Mouse (Mus musculus) kidney, embryonic 14.5 days (tissue): ENCODE measurements around the gene Epn2. TPM values are rescaled to one million over a fixed set of nuclear protein-coding genes. Genes with fewer than 3 reads are reported as not detected.

Experiments
- ATAC-seq: fragments of 200-750 bp; cut with Nextera tagmentation; 2 replicates; pipeline ENCODE4 v1.8.0; 2017; ENCODE audit warnings: moderate number of reproducible peaks, mild to moderate bottlenecking, moderate TSS enrichment, moderate library complexity; ENCODE audit not compliant: low FRiP score, low TSS enrichment
- H3K27ac ChIP-seq: fragments of 300-500 bp; sonication (generic); 2 replicates; pipeline ENCODE4 v1.5.1; 2014; ENCODE audit warnings: low read depth, mild to moderate bottlenecking, low read length, moderate library complexity, mixed read lengths
- H3K27me3 ChIP-seq: fragments of 300-500 bp; sonication (generic); 2 replicates; pipeline ENCODE4 v1.6.1; 2014; ENCODE audit warnings: mild to moderate bottlenecking, low read length; ENCODE audit not compliant: control insufficient read depth, insufficient read depth
- H3K36me3 ChIP-seq: fragments of 300-500 bp; sonication (generic); 2 replicates; pipeline ENCODE4 v1.6.1; 2014; ENCODE audit warnings: low read length, mixed read lengths; ENCODE audit not compliant: control insufficient read depth, insufficient read depth
- H3K4me1 ChIP-seq: fragments of 300-500 bp; sonication (generic); 2 replicates; pipeline ENCODE4 v1.6.1; 2014; ENCODE audit warnings: low read length, mixed read lengths; ENCODE audit not compliant: control insufficient read depth, insufficient read depth
- H3K4me2 ChIP-seq: fragments of 300-500 bp; sonication (generic); replicated peaks from 2 replicates; pipeline ENCODE4 v1.6.1; 2014; ENCODE audit warnings: low read depth, mild to moderate bottlenecking, low read length
- H3K4me3 ChIP-seq: fragments of 300-500 bp; sonication (generic); 2 replicates; pipeline ENCODE4 v1.5.1; 2014; ENCODE audit warnings: mild to moderate bottlenecking, low read length
- H3K9ac ChIP-seq: fragments of 300-500 bp; sonication (generic); 2 replicates; pipeline ENCODE4 v1.6.1; 2014; ENCODE audit warnings: low read depth, mild to moderate bottlenecking, low read length, moderate library complexity
- H3K9me3 ChIP-seq: fragments of 300-500 bp; sonication (generic); 2 replicates; pipeline ENCODE4 v1.6.1; 2016; ENCODE audit warnings: low read length; ENCODE audit not compliant: control insufficient read depth
- WGBS: fragments of 180-500 bp; shearing (Covaris S2); extraction: QIAGEN DNeasy Blood & Tissue Kit; methylation state at CpG from one replicate; pipeline ENCODE4 v1.1.7; 2014; 5-methylcytosine and 5-hydroxymethylcytosine counted together
- polyA plus RNA-seq: library from polyadenylated mRNA; unstranded; fragments of >200 nt; fragmentation: Nextera tagmentation; extraction: Ambion mirVana; gene quantifications from 2 replicates; pipeline ENCODE4 v1.2.1, GENCODE M21; 2014

Gene Epn2
- polyA plus RNA-seq, 1 experiment from 2014 or later: 31.3 TPM

DNA sequence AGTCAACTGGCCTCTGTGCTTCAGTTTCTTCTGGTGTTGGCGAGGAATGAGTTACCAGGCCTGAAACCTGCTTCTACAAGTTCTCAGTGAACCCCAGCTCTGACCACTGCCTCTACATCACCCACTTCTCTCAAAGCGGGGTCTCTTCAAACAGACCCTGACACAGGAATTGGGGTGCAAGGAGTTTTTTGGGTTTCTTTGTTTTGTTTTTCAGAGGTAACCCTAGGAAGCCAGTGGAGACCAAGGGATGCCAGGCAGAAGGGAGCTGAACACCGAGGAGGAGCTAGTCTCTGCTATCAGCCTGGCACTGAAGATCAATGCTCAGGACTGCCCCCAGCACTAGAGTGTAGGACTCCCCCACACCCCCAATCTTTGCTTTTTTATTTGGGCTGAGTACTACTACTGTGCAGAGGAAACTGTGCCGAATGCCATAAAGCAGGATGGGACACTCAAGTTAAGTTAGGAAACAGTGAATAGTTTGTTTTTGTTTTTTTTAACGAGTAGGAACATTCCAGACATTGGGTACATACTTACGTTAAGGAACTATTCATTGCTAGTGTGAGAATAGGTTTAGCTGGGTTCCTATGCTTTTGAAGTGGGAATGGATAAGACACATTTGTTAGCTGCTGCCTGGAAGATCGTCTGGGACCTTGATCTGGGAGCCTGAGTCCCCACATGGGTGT, 37.9 kb upstream of the Epn2 start:
- no peaks in the 10 kb centered on the region; the same call in 1 of the 2 replicates for H3K27me3 ChIP-seq
- H3K4me3 ChIP-seq: no peak overlapping the region
- H3K4me2 ChIP-seq: no peak overlapping the region
- ATAC-seq: no peak
- H3K9me3 ChIP-seq: no peaks in the 10 kb centered on the region
- H3K9ac ChIP-seq: no peak overlapping the region
- peaks cover 9% of the 10 kb centered on the region; the same call in 1 of the 2 replicates for H3K4me1 ChIP-seq
- 79% methylated on average over 7 of the region's 7 CpGs for WGBS
- H3K27ac ChIP-seq: no peak overlapping the region
- H3K36me3 ChIP-seq: no peaks in the 10 kb centered on the region

GRCm38 (mm10) chr11:61616523-61617292, 37.2 kb upstream of the Epn2 start:
- no peak overlapping the region; the same call in 1 of the 2 replicates for H3K4me2 ChIP-seq
- H3K9me3 ChIP-seq: no peaks in the 10 kb centered on the region
- H3K4me1 ChIP-seq: peaks cover 9% of the 10 kb centered on the region; the same call in 1 of the 2 replicates
- WGBS: 82% methylated on average over 9 of the region's 9 CpGs
- no peaks in the 10 kb centered on the region; the same call in 1 of the 2 replicates for H3K27me3 ChIP-seq
- no peak overlapping the region for H3K27ac ChIP-seq
- H3K4me3 ChIP-seq: no peak overlapping the region
- no peak overlapping the region for H3K9ac ChIP-seq
- no peak for ATAC-seq
- no peaks in the 10 kb centered on the region for H3K36me3 ChIP-seq

DNA sequence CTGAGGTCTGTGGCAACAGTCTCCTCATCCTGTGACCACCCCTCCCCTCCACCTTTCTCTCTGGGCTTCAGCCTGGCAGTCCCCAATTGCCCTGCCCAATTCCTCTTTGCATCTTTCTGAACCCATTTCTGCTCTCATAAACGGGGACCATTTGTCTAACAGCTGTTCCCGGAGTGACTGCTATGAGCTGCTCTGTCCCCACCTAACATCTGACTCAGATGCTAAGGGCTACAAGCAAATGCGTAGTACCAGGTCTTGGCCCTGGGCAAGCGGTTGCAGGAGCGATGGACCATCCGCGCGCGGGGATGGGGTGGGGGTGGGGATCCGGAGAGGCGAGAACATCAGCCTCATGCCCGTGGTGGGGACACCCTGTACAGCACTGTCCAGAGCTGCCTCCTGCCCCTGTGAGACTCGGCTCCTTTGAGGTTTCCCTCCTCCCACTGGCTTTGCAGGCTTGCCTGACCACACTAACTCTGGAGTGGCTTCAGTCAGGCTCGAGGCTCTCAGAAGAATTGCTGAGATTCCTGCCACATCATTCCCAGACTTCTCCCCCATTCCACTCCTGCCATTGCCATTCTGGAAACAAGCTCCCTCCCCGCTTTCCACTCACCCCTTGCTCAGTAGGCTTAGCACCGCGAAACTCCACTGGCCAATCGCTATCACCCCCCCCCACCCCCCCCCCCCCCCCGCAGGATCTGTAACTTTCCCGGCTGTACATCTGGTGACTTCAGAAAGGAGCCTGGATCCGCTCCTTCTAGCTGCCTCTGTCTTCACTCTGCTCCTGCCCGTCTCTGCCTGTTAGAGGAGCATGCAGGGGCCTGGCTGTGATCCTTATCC, 36.4 kb upstream of the Epn2 start:
- H3K27me3 ChIP-seq: no peaks in the 10 kb centered on the region; the same call in 1 of the 2 replicates
- peak overlapping the region; percentile 21; the same call in 1 of the 2 replicates for H3K4me3 ChIP-seq
- peak overlapping the region; percentile 34; the same call in 1 of the 2 replicates for H3K9ac ChIP-seq
- peak overlapping the region; percentile 49 for H3K4me2 ChIP-seq
- 0 out of 2 replicates have a peak overlapping the region, but pooled peaks have one; percentile 30 for H3K27ac ChIP-seq
- no peaks in the 10 kb centered on the region for H3K36me3 ChIP-seq
- 2% methylated on average over 18 of the region's 22 CpGs for WGBS
- H3K4me1 ChIP-seq: peaks cover 9% of the 10 kb centered on the region; the same call in 1 of the 2 replicates
- H3K9me3 ChIP-seq: no peaks in the 10 kb centered on the region
- 0 out of 2 replicates have a peak, but pooled peaks have one; percentile 24 for ATAC-seq

DNA sequence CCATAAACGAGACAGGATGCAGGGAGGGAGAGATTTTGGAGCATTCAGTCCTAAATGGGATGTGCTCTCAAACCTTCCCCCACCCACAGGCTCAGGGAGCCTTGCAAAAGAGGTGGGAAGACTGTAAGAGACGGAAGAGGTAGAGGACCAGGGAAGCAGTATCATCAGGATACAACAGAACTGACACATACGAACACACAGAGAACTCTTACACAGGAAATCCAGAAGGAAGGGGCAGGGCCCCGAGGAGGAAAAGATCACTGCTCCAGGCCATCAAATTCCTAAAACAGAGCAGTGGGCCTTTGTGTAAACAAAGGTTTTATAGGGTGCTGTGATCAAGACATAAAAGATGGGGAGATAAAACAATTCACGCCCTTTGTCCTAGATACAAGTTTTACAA, 34.9 kb upstream of the Epn2 start:
- Histone ChIP-seq H3K36me3 (no peaks in the 10 kb centered on the region), H3K9me3 (no peaks in the 10 kb centered on the region), H3K9ac (no peak overlapping the region), H3K4me3 (no peak overlapping the region), H3K4me1 (peaks cover 9% of the 10 kb centered on the region; the same call in 1 of the 2 replicates), H3K4me2 (no peak overlapping the region), H3K27me3 (no peaks in the 10 kb centered on the region; the same call in 1 of the 2 replicates), H3K27ac (no peak overlapping the region)
- 41% methylated on average over 5 of the region's 5 CpGs for WGBS
- no peak for ATAC-seq

DNA sequence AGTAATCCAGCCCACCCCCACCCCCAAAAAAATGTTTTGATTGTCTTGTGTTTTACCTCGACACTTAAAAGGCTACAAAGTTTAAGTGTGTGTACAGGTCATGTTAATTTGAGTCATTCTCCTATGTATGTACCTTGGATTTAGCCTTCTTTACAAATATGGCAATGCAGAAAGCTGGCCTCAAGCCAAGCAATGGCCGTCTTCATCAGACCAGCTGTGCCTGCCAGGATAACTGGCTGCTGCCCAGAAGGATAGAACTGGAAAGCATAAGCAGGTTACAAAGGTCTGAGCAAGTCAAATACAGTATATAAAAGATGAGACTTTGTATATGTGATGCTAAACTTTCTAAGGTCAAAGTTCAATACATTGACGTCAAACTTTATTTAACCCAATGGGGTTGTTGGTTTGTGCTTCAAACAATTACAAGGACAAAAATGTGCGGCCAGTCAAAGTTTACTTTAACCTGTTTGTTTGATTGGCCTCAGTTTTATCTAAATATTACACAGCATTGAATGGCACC, 32.7 kb upstream of the Epn2 start:
- Histone ChIP-seq H3K36me3 (no peaks in the 10 kb centered on the region), H3K9me3 (no peaks in the 10 kb centered on the region), H3K27me3 (no peaks in the 10 kb centered on the region; the same call in 1 of the 2 replicates), H3K4me2 (no peak overlapping the region), H3K4me1 (peaks cover 9% of the 10 kb centered on the region; the same call in 1 of the 2 replicates), H3K9ac (no peak overlapping the region), H3K27ac (no peak overlapping the region), H3K4me3 (no peak overlapping the region)
- no peak for ATAC-seq
- 90% methylated on average over 4 of the region's 4 CpGs for WGBS

- no peak overlapping the region for H3K4me2 ChIP-seq
- WGBS: 74% methylated on average over 3 of the region's 3 CpGs
- peaks cover 9% of the 10 kb centered on the region; the same call in 1 of the 2 replicates for H3K4me1 ChIP-seq
- no peaks in the 10 kb centered on the region for H3K9me3 ChIP-seq
- no peak for ATAC-seq
- H3K9ac ChIP-seq: no peak overlapping the region
- H3K4me3 ChIP-seq: no peak overlapping the region
- no peaks in the 10 kb centered on the region for H3K36me3 ChIP-seq
- no peaks in the 10 kb centered on the region for H3K27me3 ChIP-seq
- no peak overlapping the region for H3K27ac ChIP-seq
Observed at GRCm38 (mm10) chr11:61611197-61611596, 31.7 kb upstream of the Epn2 start.

DNA sequence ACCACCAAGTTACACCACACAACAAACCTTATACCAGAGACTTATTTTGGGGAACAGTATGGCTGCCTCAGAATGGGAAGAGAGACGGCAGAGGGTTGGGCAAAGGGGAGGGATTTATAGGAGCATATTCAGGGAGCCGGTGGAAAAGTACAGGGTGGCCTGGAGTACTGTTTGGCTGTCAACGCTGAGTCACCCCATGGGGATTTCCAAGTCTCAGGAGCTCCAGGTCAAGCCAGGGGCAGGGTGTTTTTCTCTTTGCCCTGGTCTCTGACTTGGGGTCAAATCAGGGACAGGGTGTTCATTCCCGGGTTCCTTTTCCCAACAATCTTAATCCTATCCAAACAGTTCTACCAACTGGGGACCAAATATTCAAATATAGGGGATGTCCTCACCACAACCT, 28.6 kb upstream of the Epn2 start:
- Histone ChIP-seq H3K27me3 (no peaks in the 10 kb centered on the region), H3K9ac (no peak overlapping the region), H3K4me1 (no peaks in the 10 kb centered on the region), H3K4me2 (no peak overlapping the region), H3K36me3 (no peaks in the 10 kb centered on the region), H3K27ac (no peak overlapping the region), H3K4me3 (no peak overlapping the region), H3K9me3 (no peaks in the 10 kb centered on the region)
- WGBS: 78% methylated on average over 4 of the region's 4 CpGs
- ATAC-seq: no peak

DNA sequence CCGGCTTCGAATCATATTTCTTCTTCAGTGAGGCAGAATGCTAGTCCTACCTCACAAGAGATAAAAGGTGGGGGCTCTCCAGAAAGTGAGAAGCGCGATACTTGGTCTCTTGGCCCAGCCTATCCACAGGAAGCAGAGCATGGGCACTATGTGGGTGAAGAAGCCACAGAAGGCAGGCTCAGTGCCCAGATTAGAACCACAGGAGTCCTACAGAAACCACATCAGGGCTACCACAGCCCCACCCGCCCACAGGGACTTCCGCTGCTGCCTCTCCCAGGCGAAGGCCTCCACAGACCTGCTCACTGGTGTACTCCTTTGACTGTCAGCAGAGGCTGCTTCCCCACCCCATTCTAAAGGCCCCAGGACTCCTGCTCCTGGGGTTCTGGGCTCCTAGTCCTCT, 23.2 kb upstream of the Epn2 start:
- H3K9ac ChIP-seq: no peak overlapping the region
- no peak overlapping the region for H3K4me2 ChIP-seq
- H3K27me3 ChIP-seq: no peaks in the 10 kb centered on the region
- no peaks in the 10 kb centered on the region for H3K4me1 ChIP-seq
- H3K4me3 ChIP-seq: no peak overlapping the region
- no peaks in the 10 kb centered on the region for H3K36me3 ChIP-seq
- H3K9me3 ChIP-seq: no peaks in the 10 kb centered on the region
- 93% methylated on average over 7 of the region's 7 CpGs for WGBS
- H3K27ac ChIP-seq: no peak overlapping the region
- no peak for ATAC-seq
